Mouse (Mus musculus) thymus, adult 2 months (tissue): ENCODE data around the gene Cerk.
"Not testable (repeated sequence)": the region's sequence is repeated elsewhere in the genome, so short reads cannot be mapped to it uniquely, and the experiment has no call there.

Experiments used
- CTCF ChIP-seq: fragments of 200-500 bp; IDR thresholded peaks from 2 replicates; pipeline ENCODE4 v1.5.1; 2012; ENCODE audit warnings: mild to moderate bottlenecking, control low read depth, low read length, moderate library complexity, borderline replicate concordance; ENCODE audit not compliant: control insufficient read depth, poor library complexity, insufficient read depth; ENCODE audit errors: extremely low read depth
- POLR2A ChIP-seq: fragments of 200-500 bp; IDR thresholded peaks from 2 replicates; pipeline ENCODE4 v1.6.1; 2012; ENCODE audit warnings: mild to moderate bottlenecking, low read length, control low read depth, moderate library complexity; ENCODE audit not compliant: control insufficient read depth, poor library complexity, insufficient read depth; ENCODE audit errors: extremely low read depth

- not testable (repeated sequence) for TF ChIP-seq CTCF, POLR2A
Measured at GRCm38 (mm10) chr15:86177703-86178251, 8.2 kb downstream of the Cerk start.
